Mouse (Mus musculus) heart, embryonic 10.5 days (tissue): ENCODE data around the gene Ebf3. TPM values are rescaled to one million over a fixed set of nuclear protein-coding genes. Genes with fewer than 3 reads are reported as not detected.

ENCODE experiments used
- DNase-seq: peaks from one replicate; pipeline ENCODE4 v3.0.0-alpha.2; 2017; ENCODE audit warnings: low spot score
- H3K27ac ChIP-seq: fragments of 300-500 bp; sonication (generic); 2 replicates; pipeline ENCODE4 v1.5.1; 2016; ENCODE audit warnings: mild to moderate bottlenecking
- H3K27me3 ChIP-seq: fragments of 300-500 bp; sonication (generic); 2 replicates; pipeline ENCODE4 v1.6.1; 2016; ENCODE audit warnings: mild to moderate bottlenecking; ENCODE audit not compliant: poor library complexity, insufficient read depth, severe bottlenecking
- H3K36me3 ChIP-seq: fragments of 300-500 bp; sonication (generic); 2 replicates; pipeline ENCODE4 v1.6.1; 2016; ENCODE audit warnings: mild to moderate bottlenecking, moderate library complexity
- H3K4me1 ChIP-seq: fragments of 300-500 bp; sonication (generic); 2 replicates; pipeline ENCODE4 v1.6.1; 2016; ENCODE audit warnings: mild to moderate bottlenecking
- H3K4me3 ChIP-seq: fragments of 300-500 bp; sonication (generic); 2 replicates; pipeline ENCODE4 v1.5.1; 2016; ENCODE audit warnings: mild to moderate bottlenecking, moderate library complexity
- H3K9me3 ChIP-seq: fragments of 300-500 bp; sonication (generic); 2 replicates; pipeline ENCODE4 v1.6.1; 2016; ENCODE audit warnings: mild to moderate bottlenecking, moderate library complexity
- WGBS: fragments of 180-500 bp; shearing (Covaris S2); methylation state at CpG from one replicate; pipeline ENCODE4 v1.1.7; 2016; 5-methylcytosine and 5-hydroxymethylcytosine counted together
- polyA plus RNA-seq: library from polyadenylated mRNA; unstranded; fragments of >200 nt; fragmentation: Nextera tagmentation; extraction: Ambion mirVana; gene quantifications from 2 replicates; pipeline ENCODE4 v1.2.1, GENCODE M21; 2016

The Ebf3 gene
- polyA plus RNA-seq, 1 experiment from 2014 or later: 3.5 TPM

- H3K27ac ChIP-seq: peak overlapping the region; percentile 85
- no peaks in the 10 kb centered on the region for H3K9me3 ChIP-seq
- peaks cover 29% of the 10 kb centered on the region for H3K4me1 ChIP-seq
- DNase-seq: no peak
- peaks cover 95% of the 10 kb centered on the region for H3K27me3 ChIP-seq
- peak overlapping the region; percentile 70 for H3K4me3 ChIP-seq
- WGBS: 1% methylated on average over 93 of the region's 93 CpGs
- no peaks in the 10 kb centered on the region for H3K36me3 ChIP-seq
These were observed 4.9 kb downstream of the Ebf3 start for GRCm38 (mm10) chr7:137309071-137310066.

GRCm38 (mm10) chr7:137308061-137309060 lies 5.9 kb downstream of the Ebf3 start:
- Histone ChIP-seq H3K27ac (peak overlapping the region; percentile 85; the same call in 1 of the 2 replicates), H3K4me1 (peaks cover 28% of the 10 kb centered on the region), H3K4me3 (peak overlapping the region; percentile 70), H3K36me3 (no peaks in the 10 kb centered on the region), H3K9me3 (no peaks in the 10 kb centered on the region), H3K27me3 (peaks cover 93% of the 10 kb centered on the region)
- 26% methylated on average over 19 of the region's 19 CpGs for WGBS
- no peak for DNase-seq

DNA sequence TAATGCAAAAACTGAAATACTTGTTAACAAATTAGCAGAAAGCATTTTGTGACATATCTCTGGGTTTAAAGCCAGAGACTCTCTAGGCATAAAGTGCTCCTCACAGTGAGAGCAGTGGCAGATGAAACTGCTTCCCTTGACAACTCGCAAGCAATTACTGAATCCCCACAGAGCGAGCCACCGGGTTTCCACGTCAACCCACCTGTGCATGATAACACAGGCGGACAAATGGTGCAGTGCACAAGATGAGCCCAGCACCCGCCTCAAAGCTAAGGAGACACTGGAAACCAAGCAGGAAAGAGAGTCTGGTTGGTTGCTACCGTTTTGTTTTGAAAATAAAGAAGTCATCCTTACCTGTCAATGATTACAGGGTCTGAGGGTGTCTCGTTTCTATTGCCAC lies 7.1 kb downstream of the Ebf3 start:
- Histone ChIP-seq H3K36me3 (no peaks in the 10 kb centered on the region), H3K4me3 (no peak overlapping the region), H3K4me1 (peaks cover 22% of the 10 kb centered on the region), H3K27ac (no peak overlapping the region), H3K27me3 (peaks cover 81% of the 10 kb centered on the region), H3K9me3 (no peaks in the 10 kb centered on the region)
- DNase-seq: no peak
- WGBS: 29% methylated on average over 8 of the region's 8 CpGs

DNA sequence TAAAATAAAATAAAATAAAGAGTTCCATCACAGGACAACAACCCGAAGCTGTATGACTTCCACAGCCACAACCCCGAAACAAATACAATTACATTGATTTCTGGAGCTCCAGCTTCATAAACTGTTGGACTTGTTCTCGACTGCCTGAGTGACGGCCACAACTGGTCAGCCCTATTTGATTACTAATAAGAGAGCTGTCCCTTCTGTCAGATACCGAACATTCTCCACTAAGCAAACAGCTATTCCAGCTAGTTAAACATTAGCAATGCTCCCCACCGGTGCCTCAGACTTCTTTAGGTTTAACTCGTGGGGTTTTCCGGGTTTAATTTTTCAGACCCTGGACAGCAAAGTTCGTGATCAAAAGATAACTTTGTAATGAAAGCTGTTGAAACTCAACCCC lies 8.1 kb downstream of the Ebf3 start:
- peaks cover 31% of the 10 kb centered on the region for H3K4me1 ChIP-seq
- H3K27me3 ChIP-seq: peaks cover 73% of the 10 kb centered on the region
- WGBS: 55% methylated on average over 9 of the region's 9 CpGs

GRCm38 (mm10) chr7:137303776-137304171 lies 10.5 kb downstream of the Ebf3 start:
- H3K4me1 ChIP-seq: peaks cover 25% of the 10 kb centered on the region
- H3K27me3 ChIP-seq: peaks cover 69% of the 10 kb centered on the region
- no peak overlapping the region for H3K4me3 ChIP-seq

More for the DNA sequence above, 8.1 kb downstream of the Ebf3 start:
- no peaks in the 10 kb centered on the region for H3K9me3 ChIP-seq
- H3K27ac ChIP-seq: no peak overlapping the region
- no peak for DNase-seq
- no peaks in the 10 kb centered on the region for H3K36me3 ChIP-seq
- no peak overlapping the region for H3K4me3 ChIP-seq

DNA sequence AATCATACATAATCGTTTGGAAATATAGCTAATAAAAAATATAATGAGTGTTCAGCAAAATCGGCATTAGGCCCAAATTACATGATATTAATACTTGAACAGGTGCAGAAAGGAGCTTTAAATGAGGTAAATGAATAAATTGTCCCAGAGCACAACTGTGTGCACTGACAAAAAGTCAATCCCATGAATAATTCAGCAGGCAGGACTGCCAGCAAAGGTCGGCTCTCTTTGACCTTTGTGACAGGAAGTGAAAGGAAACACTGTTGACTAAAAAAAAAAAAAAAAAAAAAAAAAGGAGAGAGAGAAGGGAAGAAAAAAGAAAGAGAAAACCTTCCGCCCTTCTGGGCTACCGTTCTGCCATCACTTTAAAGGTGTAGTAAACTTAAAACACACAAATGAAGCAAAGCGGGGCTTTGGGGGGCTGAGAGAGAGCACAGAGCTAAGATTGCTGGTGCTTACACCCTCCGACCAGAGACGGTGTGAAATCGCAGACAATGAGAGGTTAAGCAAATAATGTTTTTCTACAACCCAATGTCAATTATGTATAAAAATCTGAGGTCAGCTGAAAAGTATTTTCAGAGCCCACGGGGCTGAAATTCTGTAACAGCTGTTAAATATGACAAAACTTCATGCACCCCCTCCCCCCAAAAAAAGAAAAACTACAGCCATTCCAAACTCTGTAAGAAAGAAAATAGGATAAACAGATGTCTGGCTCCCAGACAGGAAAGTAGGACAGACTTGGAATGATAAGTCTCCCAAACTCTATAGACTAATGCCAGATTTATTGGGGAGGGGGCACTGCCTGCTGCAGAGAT lies 11.1 kb downstream of the Ebf3 start:
- 56% methylated on average over 10 of the region's 10 CpGs for WGBS
- peak overlapping the region; percentile 52; the same call in 1 of the 2 replicates for H3K27ac ChIP-seq
- H3K9me3 ChIP-seq: no peaks in the 10 kb centered on the region
- H3K4me3 ChIP-seq: no peak overlapping the region
- H3K27me3 ChIP-seq: peaks cover 68% of the 10 kb centered on the region
- peaks cover 25% of the 10 kb centered on the region for H3K4me1 ChIP-seq
- no peaks in the 10 kb centered on the region for H3K36me3 ChIP-seq
- no peak for DNase-seq

More at GRCm38 (mm10) chr7:137303776-137304171, 10.5 kb downstream of the Ebf3 start:
- no peaks in the 10 kb centered on the region for H3K9me3 ChIP-seq
- peak overlapping the region; percentile 52; the same call in 1 of the 2 replicates for H3K27ac ChIP-seq
- DNase-seq: no peak
- 51% methylated on average over 10 of the region's 10 CpGs for WGBS
- no peaks in the 10 kb centered on the region for H3K36me3 ChIP-seq

DNA sequence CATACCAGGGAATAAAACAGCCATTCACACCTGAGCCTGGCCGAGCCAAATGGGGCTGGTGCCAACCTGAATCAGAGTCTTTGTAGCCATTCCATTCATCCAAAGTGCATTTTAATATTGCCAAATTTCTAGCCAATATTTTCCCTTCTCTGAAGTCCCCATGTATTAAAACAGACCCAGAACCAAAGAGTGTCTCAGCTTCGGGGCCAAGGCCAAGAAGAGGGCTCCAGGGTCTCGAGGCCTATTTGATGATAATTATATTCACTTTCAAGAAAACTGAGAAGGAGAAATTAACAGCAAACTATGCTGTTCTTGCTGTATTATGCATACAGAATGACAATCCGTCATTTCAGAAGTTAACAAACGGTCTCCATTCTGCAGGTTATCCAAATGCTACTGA lies 12.1 kb downstream of the Ebf3 start:
- Histone ChIP-seq H3K27ac (no peak overlapping the region), H3K4me3 (no peak overlapping the region), H3K4me1 (peaks cover 25% of the 10 kb centered on the region), H3K36me3 (no peaks in the 10 kb centered on the region), H3K9me3 (no peaks in the 10 kb centered on the region), H3K27me3 (peaks cover 67% of the 10 kb centered on the region)
- 83% methylated on average over 5 of the region's 5 CpGs for WGBS
- DNase-seq: no peak

DNA sequence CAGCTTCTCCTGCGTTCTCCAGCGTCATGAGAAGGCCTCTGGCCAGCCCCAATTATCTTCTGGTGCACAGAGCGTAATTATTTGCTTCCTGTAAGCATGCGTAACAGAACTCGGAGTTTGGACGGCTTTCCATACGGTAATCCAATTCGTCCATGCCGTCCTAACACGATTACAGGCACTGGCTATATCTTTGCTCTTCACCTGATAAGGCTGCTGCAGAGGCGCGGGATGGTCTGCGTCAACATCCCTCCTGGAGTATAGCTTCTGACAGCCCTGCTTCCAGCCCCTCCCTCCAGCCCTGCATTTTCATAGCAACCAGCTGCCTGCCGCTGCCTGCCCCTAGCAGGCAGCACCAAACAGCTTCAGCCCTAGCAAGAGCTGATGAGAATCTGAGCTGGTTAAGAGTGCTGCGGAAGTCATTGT lies 12.9 kb downstream of the Ebf3 start:
- Histone ChIP-seq H3K36me3 (no peaks in the 10 kb centered on the region), H3K4me1 (peaks cover 28% of the 10 kb centered on the region), H3K27me3 (peaks cover 63% of the 10 kb centered on the region), H3K9me3 (no peaks in the 10 kb centered on the region), H3K4me3 (peak overlapping the region; percentile 31), H3K27ac (peak overlapping the region; percentile 29; the same call in 1 of the 2 replicates)
- DNase-seq: no peak
- WGBS: 8% methylated on average over 15 of the region's 15 CpGs

DNA sequence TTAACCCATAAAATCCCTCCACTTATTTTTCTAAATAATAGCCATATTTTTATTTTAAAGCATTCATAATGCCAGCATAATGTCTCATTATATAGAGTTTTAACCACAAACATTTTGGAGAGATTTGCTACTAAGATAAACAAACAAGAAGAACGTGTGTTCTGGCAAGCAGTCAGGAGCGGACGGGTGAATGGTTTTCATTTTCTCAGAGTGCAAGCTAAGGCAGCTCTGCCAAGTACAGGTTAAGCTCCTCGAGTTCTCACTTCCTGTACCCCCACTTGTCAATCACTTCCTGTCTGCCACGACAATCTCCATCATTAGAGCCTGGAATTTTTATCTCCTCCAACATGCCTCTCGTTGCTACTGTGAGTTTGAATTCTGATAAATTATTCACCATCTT lies 13.4 kb downstream of the Ebf3 start:
- H3K9me3 ChIP-seq: no peaks in the 10 kb centered on the region
- 23% methylated on average over 6 of the region's 6 CpGs for WGBS
- H3K27me3 ChIP-seq: peaks cover 61% of the 10 kb centered on the region
- no peak for DNase-seq
- no peak overlapping the region for H3K27ac ChIP-seq
- H3K36me3 ChIP-seq: no peaks in the 10 kb centered on the region
- H3K4me3 ChIP-seq: no peak overlapping the region
- H3K4me1 ChIP-seq: peaks cover 31% of the 10 kb centered on the region

GRCm38 (mm10) chr7:137300169-137300568 lies 14.1 kb downstream of the Ebf3 start:
- H3K27me3 ChIP-seq: peaks cover 55% of the 10 kb centered on the region
- 33% methylated on average over 11 of the region's 11 CpGs for WGBS
- no peaks in the 10 kb centered on the region for H3K9me3 ChIP-seq
- H3K27ac ChIP-seq: no peak overlapping the region
- no peak for DNase-seq
- no peaks in the 10 kb centered on the region for H3K36me3 ChIP-seq
- H3K4me3 ChIP-seq: no peak overlapping the region
- peaks cover 31% of the 10 kb centered on the region for H3K4me1 ChIP-seq

- H3K4me1 ChIP-seq: peaks cover 27% of the 10 kb centered on the region
- H3K4me3 ChIP-seq: no peak overlapping the region
- peaks cover 38% of the 10 kb centered on the region for H3K27me3 ChIP-seq
- 74% methylated on average over 24 of the region's 24 CpGs for WGBS
- no peak for DNase-seq
- no peaks in the 10 kb centered on the region for H3K36me3 ChIP-seq
- no peak overlapping the region for H3K27ac ChIP-seq
- H3K9me3 ChIP-seq: no peaks in the 10 kb centered on the region
These were observed 16.5 kb downstream of the Ebf3 start for GRCm38 (mm10) chr7:137297594-137298381.
